Mouse (Mus musculus) forebrain, embryonic 11.5 days (tissue): ENCODE measurements around the gene Bhlhe41. TPM values are rescaled to one million over a fixed set of nuclear protein-coding genes. Genes with fewer than 3 reads are reported as not detected.

ENCODE experiments used
- ATAC-seq: fragments of 200-750 bp; cut with Nextera tagmentation; replicated peaks from 2 replicates; pipeline ENCODE4 v1.8.0; 2017; ENCODE audit warnings: moderate TSS enrichment; ENCODE audit not compliant: low FRiP score
- DNase-seq: peaks from one replicate; pipeline ENCODE4 v3.0.0-alpha.2; 2017; ENCODE audit warnings: low spot score
- H3K27ac ChIP-seq: fragments of 300-500 bp; sonication (generic); 2 replicates; pipeline ENCODE4 v1.5.1; 2014; ENCODE audit warnings: low read depth, low read length
- H3K27me3 ChIP-seq: fragments of 300-500 bp; sonication (generic); 2 replicates; pipeline ENCODE4 v1.6.1; 2014; ENCODE audit warnings: mild to moderate bottlenecking, low read length, mixed read lengths; ENCODE audit not compliant: control insufficient read depth, insufficient read depth
- H3K36me3 ChIP-seq: fragments of 300-500 bp; sonication (generic); 2 replicates; pipeline ENCODE4 v1.6.1; 2014; ENCODE audit warnings: mild to moderate bottlenecking, low read length, moderate library complexity, mixed read lengths; ENCODE audit not compliant: control insufficient read depth, insufficient read depth
- H3K4me1 ChIP-seq: fragments of 300-500 bp; sonication (generic); replicated peaks from 2 replicates; pipeline ENCODE4 v1.6.1; 2014; ENCODE audit warnings: low read length, mixed read lengths; ENCODE audit not compliant: control insufficient read depth, insufficient read depth
- H3K4me2 ChIP-seq: fragments of 300-500 bp; sonication (generic); 2 replicates; pipeline ENCODE4 v1.6.1; 2014; ENCODE audit warnings: low read depth, mild to moderate bottlenecking, low read length, moderate library complexity, mixed read lengths; ENCODE audit not compliant: severe bottlenecking
- H3K4me3 ChIP-seq: fragments of 300-500 bp; sonication (generic); 2 replicates; pipeline ENCODE4 v1.5.1; 2014; ENCODE audit warnings: low read depth, low read length
- H3K9ac ChIP-seq: fragments of 300-500 bp; sonication (generic); 2 replicates; pipeline ENCODE4 v1.6.1; 2014; ENCODE audit warnings: low read length
- H3K9me3 ChIP-seq: fragments of 300-500 bp; sonication (generic); 2 replicates; pipeline ENCODE4 v1.6.1; 2016; ENCODE audit warnings: low read length, mixed read lengths; ENCODE audit not compliant: control insufficient read depth
- WGBS: fragments of 180-500 bp; shearing (Covaris S2); extraction: QIAGEN DNeasy Blood & Tissue Kit; methylation state at CpG from one replicate; pipeline ENCODE4 v1.1.7; 2014; 5-methylcytosine and 5-hydroxymethylcytosine counted together
- polyA plus RNA-seq: library from polyadenylated mRNA; unstranded; fragments of >200 nt; fragmentation: Nextera tagmentation; extraction: Ambion mirVana; gene quantifications from 2 replicates; pipeline ENCODE4 v1.2.1, GENCODE M21; 2014

Gene Bhlhe41
- polyA plus RNA-seq, 1 experiment from 2014 or later, result 2.4 TPM

DNA sequence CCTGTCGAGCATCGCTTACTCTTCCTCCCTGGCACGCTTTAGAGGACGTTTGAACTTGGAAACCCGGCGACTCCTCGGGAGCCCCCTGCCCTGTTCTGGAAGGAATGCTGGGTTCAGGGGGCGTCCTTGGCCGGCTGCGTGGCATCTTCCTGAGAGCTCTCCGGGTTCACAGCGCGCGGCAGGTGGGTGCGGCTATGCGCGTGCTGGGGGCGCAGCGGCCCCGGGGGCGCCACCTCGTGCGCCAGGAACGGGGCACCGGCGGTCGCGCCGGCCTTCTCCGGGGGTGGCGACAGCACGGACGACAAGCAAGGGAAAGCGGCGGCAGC lies 2.7 kb downstream of the Bhlhe41 start:
- Histone ChIP-seq H3K4me1 (peaks cover 11% of the 10 kb centered on the region; the same call in 1 of the 2 replicates), H3K4me2 (peak overlapping the region; percentile 99), H3K9ac (peak overlapping the region; percentile 62), H3K9me3 (no peaks in the 10 kb centered on the region), H3K4me3 (peak overlapping the region; percentile 52), H3K27ac (no peak overlapping the region), H3K27me3 (peaks cover 35% of the 10 kb centered on the region), H3K36me3 (no peaks in the 10 kb centered on the region)
- WGBS, result under 1% methylated on average over 35 of the region's 35 CpGs
- DNase-seq, result no peak
- ATAC-seq, result 0 out of 2 replicates have a peak, but pooled peaks have one; percentile 1

GRCm38 (mm10) chr6:145862321-145862720 lies 3.0 kb downstream of the Bhlhe41 start:
- no peak for DNase-seq
- peaks cover 11% of the 10 kb centered on the region; the same call in 1 of the 2 replicates for H3K4me1 ChIP-seq

DNA sequence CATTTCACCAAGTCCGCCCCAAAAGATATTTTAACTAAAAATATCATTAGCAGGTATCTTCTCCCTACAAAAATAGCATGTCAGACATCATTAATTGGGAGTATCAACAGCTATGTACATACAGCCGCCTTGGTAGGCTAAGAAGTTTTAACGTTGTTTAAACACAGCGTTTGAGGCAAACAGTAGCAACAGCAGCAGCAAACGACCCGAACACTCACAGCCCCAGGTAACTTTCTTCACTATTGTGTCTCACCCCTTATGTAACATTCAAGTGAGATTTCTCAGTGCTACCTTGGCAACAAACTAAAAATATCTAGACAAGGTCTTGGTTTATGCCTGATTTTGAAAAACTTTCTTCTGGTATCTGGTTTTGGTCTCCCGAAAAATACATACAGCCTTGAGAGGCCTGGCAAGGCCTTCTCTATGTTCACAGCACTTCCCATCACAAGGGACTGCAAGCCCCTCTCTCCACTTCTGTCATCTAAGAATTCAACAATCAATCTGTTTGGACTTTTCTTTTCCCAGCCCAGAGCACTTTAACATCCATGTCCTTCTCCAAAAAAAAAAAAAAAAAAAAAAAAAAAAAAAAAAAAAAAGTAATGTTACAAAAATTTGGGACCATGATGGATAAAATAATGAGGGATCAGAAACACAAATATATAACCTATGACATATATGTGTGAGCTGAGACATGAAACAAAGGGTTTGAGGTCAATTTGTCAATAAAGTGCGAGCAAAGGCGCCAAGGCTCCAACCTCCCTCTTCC lies 3.7 kb downstream of the Bhlhe41 start:
- H3K4me1 ChIP-seq, result peaks cover 11% of the 10 kb centered on the region; the same call in 1 of the 2 replicates
- 71% methylated on average over 9 of the region's 9 CpGs for WGBS

More at GRCm38 (mm10) chr6:145862321-145862720, 3.0 kb downstream of the Bhlhe41 start:
- H3K4me2 ChIP-seq, result peak overlapping the region; percentile 99
- WGBS, result 16% methylated on average over 4 of the region's 4 CpGs
- H3K4me3 ChIP-seq, result peak overlapping the region; percentile 52
- no peaks in the 10 kb centered on the region for H3K36me3 ChIP-seq
- no peak for ATAC-seq
- peaks cover 35% of the 10 kb centered on the region for H3K27me3 ChIP-seq
- H3K9me3 ChIP-seq, result no peaks in the 10 kb centered on the region
- peak overlapping the region; percentile 62 for H3K9ac ChIP-seq
- H3K27ac ChIP-seq, result no peak overlapping the region

DNA sequence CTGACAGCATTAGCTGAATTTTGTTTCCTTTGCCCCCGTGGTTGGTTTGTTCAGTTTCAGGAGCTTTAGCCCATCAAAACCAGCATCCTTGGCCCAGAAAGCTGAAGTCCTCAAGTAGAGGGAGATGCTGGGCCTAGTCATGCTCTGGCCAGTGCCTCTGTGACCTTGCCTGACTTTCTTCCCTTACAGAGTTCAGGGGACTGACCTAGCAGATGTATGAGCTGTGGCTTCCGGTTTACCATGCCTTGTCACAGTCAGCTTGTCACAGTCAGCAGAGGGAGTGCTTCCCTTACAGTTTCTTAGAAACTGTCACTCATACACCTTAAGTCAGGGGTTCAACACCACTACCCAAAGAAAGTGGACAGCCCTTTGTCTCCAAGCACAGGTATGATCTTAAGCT lies 5.0 kb downstream of the Bhlhe41 start:
- no peak for ATAC-seq
- no peaks in the 10 kb centered on the region for H3K9me3 ChIP-seq
- no peak overlapping the region for H3K4me2 ChIP-seq
- peaks cover 13% of the 10 kb centered on the region for H3K4me1 ChIP-seq
- no peak overlapping the region for H3K27ac ChIP-seq
- no peak overlapping the region for H3K4me3 ChIP-seq
- 60% methylated on average over 2 of the region's 2 CpGs for WGBS
- H3K27me3 ChIP-seq, result peaks cover 30% of the 10 kb centered on the region
- H3K36me3 ChIP-seq, result no peaks in the 10 kb centered on the region
- H3K9ac ChIP-seq, result no peak overlapping the region
- DNase-seq, result no peak

More for the DNA sequence above, 3.7 kb downstream of the Bhlhe41 start:
- H3K4me2 ChIP-seq, result no peak overlapping the region
- ATAC-seq (no peak), DNase-seq (no peak)
- H3K4me3 ChIP-seq, result 0 out of 2 replicates have a peak overlapping the region, but pooled peaks have one; percentile 52
- H3K9me3 ChIP-seq, result no peaks in the 10 kb centered on the region
- H3K9ac ChIP-seq, result no peak overlapping the region
- H3K36me3 ChIP-seq, result no peaks in the 10 kb centered on the region
- no peak overlapping the region for H3K27ac ChIP-seq
- H3K27me3 ChIP-seq, result peaks cover 35% of the 10 kb centered on the region

DNA sequence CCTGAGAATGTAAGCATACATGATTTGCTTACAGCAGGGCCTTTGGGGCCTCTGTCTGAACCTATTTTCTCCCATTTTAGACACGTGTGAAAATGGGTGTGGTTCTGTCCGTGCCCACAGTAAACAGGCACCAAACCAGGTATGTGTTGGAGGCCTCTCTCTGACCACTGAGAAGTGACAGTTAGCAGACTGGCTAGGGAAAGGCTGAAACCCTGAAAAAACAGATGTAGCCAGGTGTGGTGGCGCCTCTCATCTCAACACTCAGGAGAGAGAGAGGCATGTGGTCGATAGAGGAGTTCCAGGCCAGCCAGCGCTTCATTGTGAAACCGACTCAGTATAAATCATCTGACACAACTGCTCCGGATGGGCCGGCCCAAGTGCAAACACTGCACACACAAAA lies 6.9 kb downstream of the Bhlhe41 start:
- Histone ChIP-seq H3K9ac (no peak overlapping the region), H3K27me3 (peaks cover 11% of the 10 kb centered on the region), H3K27ac (no peak overlapping the region), H3K4me2 (no peak overlapping the region), H3K4me1 (peaks cover 19% of the 10 kb centered on the region), H3K4me3 (no peak overlapping the region), H3K36me3 (no peaks in the 10 kb centered on the region), H3K9me3 (no peaks in the 10 kb centered on the region)
- 85% methylated on average over 8 of the region's 8 CpGs for WGBS
- no peak for DNase-seq
- ATAC-seq, result no peak

DNA sequence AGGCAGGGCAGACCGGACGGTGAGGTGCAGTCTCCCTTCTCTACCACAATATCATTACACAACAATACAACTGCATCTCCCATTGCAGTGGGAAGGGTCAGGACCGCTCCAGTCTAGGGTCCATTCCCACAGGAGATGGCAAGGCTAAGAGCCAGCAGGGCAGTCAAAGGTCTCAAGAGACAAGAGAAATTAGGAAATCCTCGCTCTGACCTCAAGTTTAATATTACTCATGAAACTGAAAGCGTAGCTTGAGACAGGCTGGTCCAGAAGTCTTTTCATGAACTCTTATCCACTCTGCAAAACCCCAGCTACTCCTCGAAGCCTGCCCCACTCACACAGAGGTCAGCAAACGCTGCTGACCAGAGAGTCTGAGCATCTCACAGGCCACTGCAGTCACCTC lies 7.9 kb downstream of the Bhlhe41 start:
- no peak for DNase-seq
- Histone ChIP-seq H3K27ac (no peak overlapping the region), H3K9me3 (no peaks in the 10 kb centered on the region), H3K27me3 (peaks cover 5% of the 10 kb centered on the region; the same call in 1 of the 2 replicates), H3K4me1 (peaks cover 15% of the 10 kb centered on the region), H3K4me2 (no peak overlapping the region), H3K9ac (no peak overlapping the region), H3K4me3 (no peak overlapping the region), H3K36me3 (no peaks in the 10 kb centered on the region)
- no peak for ATAC-seq
- WGBS, result 85% methylated on average over 7 of the region's 7 CpGs

DNA sequence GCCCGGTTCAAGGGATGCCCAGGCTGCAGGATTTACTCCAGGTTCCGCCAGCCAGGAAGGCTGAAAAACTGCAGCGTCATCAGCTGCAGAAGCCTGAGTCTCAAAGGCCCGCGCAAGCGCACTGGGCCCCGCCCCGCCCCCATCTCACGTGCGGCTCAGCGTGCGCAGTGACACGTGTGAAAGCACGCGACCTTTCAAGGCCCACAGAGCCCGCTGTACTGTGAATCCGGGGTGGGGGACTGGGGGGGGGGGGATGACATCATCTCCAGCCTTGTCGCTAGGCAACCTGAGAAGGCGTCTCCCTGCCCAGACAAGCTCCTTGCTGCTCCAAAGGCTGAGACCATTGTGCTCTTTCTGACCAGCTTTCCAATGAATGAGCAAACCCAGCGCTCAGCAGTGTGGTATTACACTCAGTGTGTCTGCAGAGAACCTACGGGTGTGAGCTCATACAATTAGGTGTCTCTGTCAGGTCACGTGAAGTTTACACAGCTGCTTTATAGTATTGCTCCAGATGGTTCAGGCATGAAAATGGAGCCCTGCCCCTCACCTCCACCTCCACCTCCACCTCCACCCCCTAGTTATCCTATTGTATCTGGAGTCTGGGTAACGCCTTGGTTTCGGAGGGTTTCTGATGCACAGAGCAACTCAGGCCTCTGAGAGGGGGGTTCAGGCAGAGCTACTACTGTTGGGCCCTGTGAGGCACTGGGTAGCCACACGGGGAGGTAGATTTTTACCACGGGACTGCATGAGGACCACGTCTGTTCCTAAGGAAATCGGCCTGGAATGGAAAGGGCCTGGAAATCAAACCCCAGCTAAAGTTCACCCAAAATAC lies 9.4 kb downstream of the Bhlhe41 start:
- H3K4me1 ChIP-seq, result peaks cover 15% of the 10 kb centered on the region
- peak overlapping the region; percentile 70 for H3K27ac ChIP-seq
- no peaks in the 10 kb centered on the region for H3K27me3 ChIP-seq
- ATAC-seq, result peak; percentile 97
- H3K9ac ChIP-seq, result peak overlapping the region; percentile 8; the same call in 1 of the 2 replicates
- DNase-seq, result peak; percentile 99
- peak overlapping the region; percentile 26; the same call in 1 of the 2 replicates for H3K4me2 ChIP-seq
- 3% methylated on average over 28 of the region's 28 CpGs for WGBS
- H3K36me3 ChIP-seq, result no peaks in the 10 kb centered on the region
- no peaks in the 10 kb centered on the region for H3K9me3 ChIP-seq
- H3K4me3 ChIP-seq, result no peak overlapping the region; the same call in 1 of the 2 replicates

DNA sequence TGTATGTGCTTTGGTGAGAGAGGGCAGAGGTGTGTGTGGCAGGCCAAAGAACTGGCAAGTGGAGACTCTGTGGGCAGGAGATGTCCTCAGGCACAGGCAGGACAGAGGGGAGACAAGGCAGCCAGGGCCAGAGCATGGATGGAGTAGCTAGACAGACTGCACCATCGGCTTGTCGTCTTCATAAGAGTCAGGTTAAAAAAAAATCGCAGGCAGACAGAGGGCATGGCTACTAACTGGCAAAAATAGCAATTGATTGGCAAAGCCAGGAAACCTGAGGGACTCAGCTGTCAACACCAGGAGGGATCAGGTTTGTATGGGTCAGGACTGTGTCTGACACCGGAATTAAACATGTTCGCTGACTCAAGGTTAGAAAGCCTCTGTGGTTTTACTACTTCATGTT lies 10.6 kb downstream of the Bhlhe41 start:
- Histone ChIP-seq H3K4me2 (no peak overlapping the region), H3K27ac (no peak overlapping the region), H3K36me3 (no peaks in the 10 kb centered on the region), H3K4me1 (peaks cover 15% of the 10 kb centered on the region), H3K9ac (no peak overlapping the region), H3K27me3 (no peaks in the 10 kb centered on the region), H3K4me3 (no peak overlapping the region), H3K9me3 (no peaks in the 10 kb centered on the region)
- 60% methylated on average over 5 of the region's 5 CpGs for WGBS
- DNase-seq, result no peak
- ATAC-seq, result no peak
